Mouse (Mus musculus) megakaryocyte, embryonic 14.5 days (primary cell): Measurements from ENCODE around the gene Cdk6.

Source experiments
- FLI1 ChIP-seq: IDR thresholded peaks from 2 replicates; pipeline ENCODE4 v1.6.1; 2012; ENCODE audit warnings: low read length, inconsistent platforms, mixed read lengths
- GATA1 ChIP-seq: IDR thresholded peaks from 3 replicates; pipeline ENCODE4 v1.6.1; 2012; ENCODE audit warnings: mixed read lengths, low read length, inconsistent platforms, borderline replicate concordance

DNA sequence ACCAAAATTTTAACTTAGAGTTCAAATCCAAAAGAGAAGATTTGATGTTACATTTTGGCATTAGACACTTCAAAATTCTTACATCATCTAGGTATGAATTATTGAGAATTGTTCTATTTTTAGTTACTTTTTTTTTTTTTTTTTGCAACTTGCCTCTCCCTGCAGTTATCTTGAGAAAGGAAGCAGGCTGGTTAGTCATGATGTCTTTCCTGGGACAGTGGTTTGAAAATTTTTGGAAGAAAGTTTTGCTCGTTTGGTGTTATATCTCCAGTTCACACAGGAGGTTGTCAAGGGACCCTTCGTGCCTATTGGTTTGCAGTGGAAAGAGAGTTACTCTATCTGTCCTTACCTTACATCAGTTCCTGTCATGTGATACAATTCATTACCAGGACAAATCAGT lies 29.9 kb downstream of the Cdk6 start:
- TF ChIP-seq GATA1 (no peak), FLI1 (no peak)
